Mouse (Mus musculus): ENCODE measurements at regions not wholly inside any gene's neighbourhood (a gene's known extent, or its start where the extent isn't known, plus 50 kb on each side); places are given as distances from the start of the nearest gene placed in this dataset.

DNA sequence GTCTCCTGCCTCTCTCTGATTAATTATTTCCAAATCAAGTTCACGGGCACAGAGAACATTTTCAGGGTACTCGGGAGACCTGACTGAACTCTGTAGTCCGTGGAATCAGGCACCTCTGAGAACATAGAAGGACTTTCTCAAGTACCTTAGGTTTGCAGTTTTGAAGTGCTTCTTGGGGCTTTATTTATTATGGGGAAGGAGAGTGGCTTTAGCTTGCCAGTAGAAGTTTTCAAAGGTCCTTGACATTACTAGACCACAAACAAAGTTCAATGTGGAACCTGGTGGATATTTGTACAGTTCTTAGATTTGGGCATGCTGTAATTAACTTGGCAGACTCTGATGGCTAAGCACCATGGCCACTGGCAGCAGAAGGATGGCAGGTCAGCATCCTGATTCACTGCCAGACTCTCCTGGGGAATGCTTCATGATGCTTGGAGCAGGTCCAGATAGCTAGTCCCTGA is 853.5 kb downstream of the Adgrl2 start:
- ATAC-seq (ENCODE audit: low FRiP score, low TSS enrichment) (no peak), DNase-seq (no peak)
- Histone ChIP-seq H3K4me2 (ENCODE audit: low read length) (no peak overlapping the region), H3K36me3 (ENCODE audit: control insufficient read depth, insufficient read depth, low read length) (no peaks in the 10 kb centered on the region), H3K4me3 (replicated peaks; ENCODE audit: low read depth, low read length) (no peak overlapping the region), H3K4me1 (ENCODE audit: control insufficient read depth, insufficient read depth, low read length) (no peaks in the 10 kb centered on the region), H3K27ac (replicated peaks; ENCODE audit: low read depth, low read length) (no peak overlapping the region), H3K9me3 (ENCODE audit: control insufficient read depth, low read length) (no peaks in the 10 kb centered on the region), H3K9ac (replicated peaks; ENCODE audit: low read length) (no peak overlapping the region), H3K27me3 (ENCODE audit: control insufficient read depth, insufficient read depth, low read length) (no peaks in the 10 kb centered on the region)
- WGBS: 90% methylated on average over 3 of the region's 3 CpGs

GRCm38 (mm10) chr3:148134646-148135045 is 855.7 kb downstream of the Adgrl2 start:
- Histone ChIP-seq H3K27ac (replicated peaks; ENCODE audit: low read depth, low read length) (no peak overlapping the region), H3K4me2 (ENCODE audit: low read length) (no peak overlapping the region), H3K4me1 (ENCODE audit: control insufficient read depth, insufficient read depth, low read length) (no peaks in the 10 kb centered on the region), H3K4me3 (replicated peaks; ENCODE audit: low read depth, low read length) (no peak overlapping the region), H3K9me3 (ENCODE audit: control insufficient read depth, low read length) (no peaks in the 10 kb centered on the region), H3K27me3 (ENCODE audit: control insufficient read depth, insufficient read depth, low read length) (no peaks in the 10 kb centered on the region), H3K9ac (replicated peaks; ENCODE audit: low read length) (no peak overlapping the region), H3K36me3 (ENCODE audit: control insufficient read depth, insufficient read depth, low read length) (no peaks in the 10 kb centered on the region)
- DNase-seq: no peak
- WGBS: 96% methylated on average over 2 of the region's 2 CpGs
- no peak for ATAC-seq (ENCODE audit: low FRiP score, low TSS enrichment)

- H3K36me3 ChIP-seq (ENCODE audit: control insufficient read depth, insufficient read depth, low read length): no peaks in the 10 kb centered on the region
- no peak overlapping the region for H3K27ac ChIP-seq (replicated peaks; ENCODE audit: low read depth, low read length)
- H3K9me3 ChIP-seq (ENCODE audit: control insufficient read depth, low read length): 0 out of 2 replicates have a peak, but pooled peaks cover 3% of the 10 kb centered on the region
- no peak overlapping the region for H3K9ac ChIP-seq (replicated peaks; ENCODE audit: low read length)
- ATAC-seq (ENCODE audit: low FRiP score, low TSS enrichment) (no peak), DNase-seq (no peak)
- H3K27me3 ChIP-seq (ENCODE audit: control insufficient read depth, insufficient read depth, low read length): no peaks in the 10 kb centered on the region
- no peak overlapping the region for H3K4me2 ChIP-seq (ENCODE audit: low read length)
- H3K4me1 ChIP-seq (ENCODE audit: control insufficient read depth, insufficient read depth, low read length): no peaks in the 10 kb centered on the region
- no peak overlapping the region for H3K4me3 ChIP-seq (replicated peaks; ENCODE audit: low read depth, low read length)
These were observed 874.8 kb downstream of the Adgrl2 start for GRCm38 (mm10) chr3:148115576-148115975.

GRCm38 (mm10) chr3:148112204-148112603 is 878.2 kb downstream of the Adgrl2 start:
- Histone ChIP-seq H3K4me2 (ENCODE audit: low read length) (no peak overlapping the region), H3K9me3 (ENCODE audit: control insufficient read depth, low read length) (no peaks in the 10 kb centered on the region), H3K36me3 (ENCODE audit: control insufficient read depth, insufficient read depth, low read length) (no peaks in the 10 kb centered on the region), H3K27me3 (ENCODE audit: control insufficient read depth, insufficient read depth, low read length) (no peaks in the 10 kb centered on the region), H3K27ac (replicated peaks; ENCODE audit: low read depth, low read length) (no peak overlapping the region), H3K9ac (replicated peaks; ENCODE audit: low read length) (no peak overlapping the region), H3K4me1 (ENCODE audit: control insufficient read depth, insufficient read depth, low read length) (no peaks in the 10 kb centered on the region), H3K4me3 (replicated peaks; ENCODE audit: low read depth, low read length) (no peak overlapping the region)
- ATAC-seq (ENCODE audit: low FRiP score, low TSS enrichment): no peak
- WGBS: 86% methylated on average over 3 of the region's 3 CpGs
- DNase-seq: no peak

DNA sequence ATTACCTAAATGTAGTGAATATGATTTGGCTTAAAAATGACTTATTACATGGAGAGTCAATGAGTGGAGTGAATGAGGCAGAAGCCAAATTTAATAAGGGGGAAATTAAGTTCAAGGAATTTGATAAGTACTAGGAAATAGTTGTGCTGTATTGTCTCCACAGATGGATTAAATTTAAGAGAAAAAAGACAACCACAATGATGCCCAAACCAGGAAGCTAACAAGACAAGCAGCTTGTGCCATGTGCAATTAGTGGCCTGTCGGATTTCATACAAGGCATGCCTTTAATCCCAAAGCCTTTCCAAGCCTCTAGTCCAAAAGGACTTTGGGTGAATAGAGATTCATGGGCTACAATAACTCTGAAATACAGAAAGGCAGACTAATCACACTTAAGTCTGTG is 883.3 kb downstream of the Adgrl2 start:
- Histone ChIP-seq H3K4me1 (ENCODE audit: control insufficient read depth, insufficient read depth, low read length) (no peaks in the 10 kb centered on the region), H3K4me2 (ENCODE audit: low read length) (no peak overlapping the region), H3K36me3 (ENCODE audit: control insufficient read depth, insufficient read depth, low read length) (no peaks in the 10 kb centered on the region), H3K4me3 (replicated peaks; ENCODE audit: low read depth, low read length) (no peak overlapping the region), H3K9ac (replicated peaks; ENCODE audit: low read length) (no peak overlapping the region), H3K27me3 (ENCODE audit: control insufficient read depth, insufficient read depth, low read length) (no peaks in the 10 kb centered on the region), H3K9me3 (ENCODE audit: control insufficient read depth, low read length) (no peaks in the 10 kb centered on the region), H3K27ac (replicated peaks; ENCODE audit: low read depth, low read length) (no peak overlapping the region)
- no peak for ATAC-seq (ENCODE audit: low FRiP score, low TSS enrichment)
- no peak for DNase-seq
- 59% methylated on average over 1 of the region's 1 CpGs for WGBS

GRCm38 (mm10) chr3:148093930-148094329 is 896.4 kb downstream of the Adgrl2 start:
- no peak for ATAC-seq (ENCODE audit: low FRiP score, low TSS enrichment)
- Histone ChIP-seq H3K9ac (replicated peaks; ENCODE audit: low read length) (no peak overlapping the region), H3K9me3 (ENCODE audit: control insufficient read depth, low read length) (no peaks in the 10 kb centered on the region), H3K36me3 (ENCODE audit: control insufficient read depth, insufficient read depth, low read length) (no peaks in the 10 kb centered on the region), H3K4me1 (ENCODE audit: control insufficient read depth, insufficient read depth, low read length) (no peaks in the 10 kb centered on the region), H3K4me2 (ENCODE audit: low read length) (no peak overlapping the region), H3K27me3 (ENCODE audit: control insufficient read depth, insufficient read depth, low read length) (no peaks in the 10 kb centered on the region), H3K4me3 (replicated peaks; ENCODE audit: low read depth, low read length) (no peak overlapping the region), H3K27ac (replicated peaks; ENCODE audit: low read depth, low read length) (no peak overlapping the region)
- 72% methylated on average over 4 of the region's 4 CpGs for WGBS
- no peak for DNase-seq

- DNase-seq (peak; percentile 28), ATAC-seq (ENCODE audit: low FRiP score, low TSS enrichment) (no peak)
- Histone ChIP-seq H3K9me3 (ENCODE audit: control insufficient read depth, low read length) (no peaks in the 10 kb centered on the region), H3K27me3 (ENCODE audit: control insufficient read depth, insufficient read depth, low read length) (no peaks in the 10 kb centered on the region), H3K4me1 (ENCODE audit: control insufficient read depth, insufficient read depth, low read length) (no peaks in the 10 kb centered on the region), H3K9ac (replicated peaks; ENCODE audit: low read length) (no peak overlapping the region), H3K36me3 (ENCODE audit: control insufficient read depth, insufficient read depth, low read length) (no peaks in the 10 kb centered on the region), H3K4me2 (ENCODE audit: low read length) (no peak overlapping the region), H3K4me3 (replicated peaks; ENCODE audit: low read depth, low read length) (no peak overlapping the region), H3K27ac (replicated peaks; ENCODE audit: low read depth, low read length) (no peak overlapping the region)
- 57% methylated on average over 2 of the region's 2 CpGs for WGBS
These were observed 914.5 kb downstream of the Adgrl2 start for GRCm38 (mm10) chr3:148075841-148076240.

GRCm38 (mm10) chr3:148066701-148067100 is 923.7 kb downstream of the Adgrl2 start:
- Histone ChIP-seq H3K4me2 (ENCODE audit: low read length) (no peak overlapping the region), H3K27ac (replicated peaks; ENCODE audit: low read depth, low read length) (no peak overlapping the region), H3K4me3 (replicated peaks; ENCODE audit: low read depth, low read length) (no peak overlapping the region), H3K9ac (replicated peaks; ENCODE audit: low read length) (no peak overlapping the region), H3K9me3 (ENCODE audit: control insufficient read depth, low read length) (no peaks in the 10 kb centered on the region), H3K36me3 (ENCODE audit: control insufficient read depth, insufficient read depth, low read length) (no peaks in the 10 kb centered on the region), H3K27me3 (ENCODE audit: control insufficient read depth, insufficient read depth, low read length) (no peaks in the 10 kb centered on the region), H3K4me1 (ENCODE audit: control insufficient read depth, insufficient read depth, low read length) (no peaks in the 10 kb centered on the region)
- no peak for DNase-seq
- ATAC-seq (ENCODE audit: low FRiP score, low TSS enrichment): no peak
- WGBS: 93% methylated on average over 6 of the region's 6 CpGs

DNA sequence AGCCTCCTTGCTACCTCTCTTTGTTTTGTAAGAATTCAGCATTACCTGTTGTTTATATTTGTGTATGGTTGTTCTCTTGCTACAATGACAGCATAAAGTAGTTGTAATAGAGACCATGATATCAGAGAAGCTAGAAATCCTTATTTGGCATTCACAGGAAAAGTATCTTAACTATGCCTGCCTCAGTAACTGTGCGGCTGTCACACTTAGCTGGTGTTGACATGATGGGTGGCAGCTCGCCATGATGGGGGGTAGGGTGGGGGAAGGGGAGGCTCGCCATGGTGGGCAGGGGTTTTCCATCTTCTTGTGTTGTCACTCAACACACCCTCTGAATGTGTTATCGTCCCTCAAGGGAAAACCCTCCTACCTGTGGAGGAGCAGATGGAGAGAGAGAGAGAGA is 934.3 kb downstream of the Adgrl2 start:
- DNase-seq: no peak
- Histone ChIP-seq H3K9ac (replicated peaks; ENCODE audit: low read length) (no peak overlapping the region), H3K27ac (replicated peaks; ENCODE audit: low read depth, low read length) (no peak overlapping the region), H3K27me3 (ENCODE audit: control insufficient read depth, insufficient read depth, low read length) (no peaks in the 10 kb centered on the region), H3K9me3 (ENCODE audit: control insufficient read depth, low read length) (no peaks in the 10 kb centered on the region), H3K4me2 (ENCODE audit: low read length) (no peak overlapping the region), H3K36me3 (ENCODE audit: control insufficient read depth, insufficient read depth, low read length) (no peaks in the 10 kb centered on the region), H3K4me3 (replicated peaks; ENCODE audit: low read depth, low read length) (no peak overlapping the region), H3K4me1 (ENCODE audit: control insufficient read depth, insufficient read depth, low read length) (no peaks in the 10 kb centered on the region)
- ATAC-seq (ENCODE audit: low FRiP score, low TSS enrichment): no peak
- WGBS: 90% methylated on average over 4 of the region's 4 CpGs
